Mouse (Mus musculus): ENCODE data around the gene Rfx2.

Rfx2 gene

DNA sequence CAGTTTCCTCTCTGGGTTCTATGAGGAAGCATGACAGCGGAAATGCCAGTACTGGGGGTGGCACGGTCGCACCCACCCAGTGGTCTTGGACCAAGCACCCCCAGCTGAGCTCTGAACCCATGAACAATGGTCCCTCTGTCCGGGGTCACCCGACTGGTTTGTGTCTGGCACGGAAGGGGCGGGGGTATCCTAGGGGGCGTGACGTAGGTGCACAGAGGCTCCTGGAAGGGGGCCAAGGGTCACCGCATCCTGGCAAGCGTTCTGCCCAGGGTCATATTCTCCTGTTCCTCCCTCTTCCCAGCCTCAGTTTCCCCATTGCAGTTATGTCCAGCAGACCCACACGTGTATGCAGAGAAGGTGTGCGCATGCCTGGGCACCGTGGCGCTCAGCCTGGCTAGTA lies 77.4 kb downstream of the Rfx2 start:
- peak; percentile 69 for DNase-seq (ENCODE audit: low spot score)

DNA sequence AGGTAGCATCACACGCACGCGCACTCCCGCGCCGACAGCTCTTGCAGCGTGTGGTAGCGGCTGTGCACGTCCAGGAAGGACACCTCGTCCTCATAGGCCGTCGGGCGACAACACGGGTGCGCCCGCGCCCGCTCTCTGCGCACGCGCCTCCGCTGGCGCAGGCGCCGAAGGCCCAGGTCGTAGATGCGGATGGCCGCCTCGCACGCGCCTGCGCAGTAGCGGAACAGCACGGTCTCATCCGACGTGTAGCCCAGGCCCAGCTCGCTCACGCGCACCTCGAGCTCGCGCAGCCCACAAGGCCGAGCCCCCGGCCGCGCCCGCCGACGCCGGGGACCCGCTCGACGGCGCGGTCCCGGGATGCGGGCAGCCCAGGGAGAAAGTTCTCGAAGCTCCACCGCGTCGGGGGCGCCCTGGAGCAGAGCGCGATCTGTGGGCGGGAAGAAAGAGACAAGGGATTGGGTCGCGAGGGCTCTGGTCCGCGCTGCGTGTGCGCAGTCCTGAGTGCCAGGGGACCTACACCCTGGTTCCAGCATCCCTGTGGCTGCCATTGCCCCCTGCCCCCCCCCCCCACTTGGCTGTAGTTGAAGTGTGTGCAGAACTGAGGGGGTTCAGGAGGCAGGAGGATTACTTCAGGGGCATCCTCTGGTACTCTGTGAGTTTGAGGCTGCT lies 79.3 kb downstream of the Rfx2 start:
- DNase-seq (ENCODE audit: low spot score), result peak; percentile 74

DNA sequence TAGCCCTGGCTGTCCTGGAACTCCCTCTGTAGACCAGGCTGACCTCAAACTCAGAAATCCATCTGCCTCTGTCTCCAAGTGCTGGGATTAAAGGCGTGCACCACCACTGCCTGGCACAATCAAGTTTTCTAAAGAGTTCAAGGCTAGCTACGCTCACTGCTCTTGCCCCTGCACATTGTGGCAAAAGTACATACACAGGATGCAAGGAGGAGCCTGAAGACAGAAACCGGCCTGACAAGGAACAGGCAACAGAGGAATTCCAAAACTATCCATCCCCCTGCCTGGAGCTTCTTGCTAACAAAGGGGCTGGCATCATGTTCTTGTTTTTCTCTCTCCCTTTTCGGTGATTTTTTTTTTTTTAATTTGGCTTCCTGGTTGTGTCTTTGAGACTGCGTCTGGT lies 86.6 kb downstream of the Rfx2 start:
- DNase-seq (ENCODE audit: low spot score), result no peak

DNA sequence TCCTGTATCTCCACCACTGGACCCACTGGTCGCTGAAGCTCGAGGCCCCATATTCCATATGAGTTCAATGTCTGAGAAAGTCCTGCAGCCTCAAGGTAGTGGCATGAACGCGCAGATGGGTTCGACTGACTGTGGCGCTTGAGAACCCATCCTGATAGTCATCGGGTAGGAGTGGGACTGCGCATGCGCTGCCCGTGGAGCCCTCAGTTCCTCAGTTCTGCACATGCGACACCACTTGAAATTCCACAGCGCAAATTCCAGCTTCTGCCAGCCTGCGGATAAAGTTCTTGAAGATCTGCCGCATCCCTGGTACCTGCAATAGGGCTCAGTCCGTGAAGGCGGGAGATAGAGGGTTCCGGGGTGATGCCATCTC lies 90.0 kb downstream of the Rfx2 start:
- no peak for DNase-seq (ENCODE audit: low spot score)

DNA sequence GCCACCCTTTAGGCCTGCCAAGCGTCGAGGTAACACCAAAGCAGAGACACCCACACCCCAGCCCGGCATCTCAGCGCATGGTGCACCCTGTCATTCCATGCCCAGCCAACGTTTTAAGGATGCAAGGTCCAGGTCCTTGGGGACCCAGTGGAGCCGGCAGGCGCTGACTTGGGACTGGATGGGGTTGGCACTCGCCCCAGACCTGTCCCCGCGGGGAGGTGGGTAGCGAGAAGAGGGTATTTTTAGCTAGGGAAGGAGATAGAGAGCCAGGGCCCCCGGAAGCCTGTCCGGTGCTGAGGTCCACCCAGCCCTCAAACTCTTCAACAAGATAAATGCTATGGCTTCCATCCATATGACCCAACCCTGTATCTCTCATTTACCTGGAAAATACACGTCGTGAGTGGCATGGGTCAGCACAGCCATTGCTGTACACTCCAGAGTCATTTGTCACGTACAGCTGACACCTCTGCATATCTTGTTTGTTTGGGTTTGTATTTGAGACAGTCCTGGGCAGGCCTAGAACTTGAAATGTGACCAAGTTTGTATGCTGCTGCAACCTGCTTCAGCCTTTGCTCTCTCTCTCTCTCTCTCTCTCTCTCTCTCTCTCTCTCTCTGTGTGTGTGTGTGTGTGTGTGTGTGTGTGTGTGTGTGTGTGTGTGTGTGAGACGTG lies 90.6 kb downstream of the Rfx2 start:
- DNase-seq (ENCODE audit: low spot score), result no peak

DNA sequence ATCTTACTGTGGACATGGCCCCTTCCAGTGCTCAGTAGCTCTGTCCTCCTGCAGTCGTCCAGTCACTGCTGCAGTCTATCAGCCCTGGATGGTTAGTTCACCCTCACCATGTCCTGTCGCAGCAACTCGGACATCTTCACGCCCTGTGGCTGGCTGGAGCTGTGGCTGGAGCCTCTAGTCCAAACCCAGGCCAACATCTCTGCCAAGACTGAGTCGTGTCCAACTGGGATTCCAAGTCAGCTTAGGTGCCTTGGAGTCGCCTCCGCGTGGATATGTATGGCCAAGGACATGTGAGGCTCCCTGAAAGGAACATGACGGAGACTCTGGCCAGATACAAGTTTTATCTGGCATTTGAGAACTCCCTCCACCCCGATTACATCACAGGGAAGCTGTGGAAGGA lies 92.6 kb downstream of the Rfx2 start:
- DNase-seq (ENCODE audit: low spot score), result no peak

DNA sequence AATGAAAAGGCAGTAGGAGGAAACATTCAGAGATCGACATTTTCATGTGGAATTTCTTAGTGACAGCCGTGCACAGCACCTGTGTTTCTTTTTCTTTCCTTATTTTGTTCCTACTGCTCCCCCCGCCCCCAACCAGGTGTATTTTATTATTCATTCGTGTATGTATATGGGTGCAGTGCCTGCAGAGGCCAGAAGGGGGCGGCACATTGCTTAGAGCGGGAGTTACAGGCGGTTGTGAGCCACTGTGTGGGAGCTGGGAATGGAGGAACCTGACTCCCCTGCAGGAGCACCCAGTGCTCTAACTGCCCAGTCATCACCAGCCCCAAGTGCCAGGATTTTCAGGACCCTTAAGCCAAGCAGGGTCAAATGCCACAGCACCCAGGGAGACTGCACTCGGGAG lies 94.3 kb downstream of the Rfx2 start:
- DNase-seq (ENCODE audit: low spot score), result no peak

DNA sequence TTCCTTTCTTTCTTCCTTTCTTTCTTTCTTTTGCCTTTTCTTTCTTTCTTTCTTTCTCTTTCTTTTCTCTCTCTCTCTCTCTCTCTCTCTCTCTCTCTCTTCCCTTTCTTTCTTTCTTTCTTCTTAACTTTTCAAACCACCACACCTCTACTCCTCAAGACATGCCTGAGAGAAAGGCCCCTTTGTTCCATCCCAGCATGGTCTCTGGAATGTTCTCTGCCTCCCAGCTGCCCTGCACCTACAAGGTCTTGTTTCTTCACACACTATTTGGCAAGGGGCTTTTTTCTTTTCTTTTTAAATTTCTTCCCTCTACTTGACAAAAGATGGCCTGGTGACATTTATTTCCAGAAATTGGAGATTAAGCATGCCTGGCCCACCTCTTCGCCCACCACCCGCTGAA lies 101.2 kb downstream of the Rfx2 start:
- no peak for DNase-seq (ENCODE audit: low spot score)

DNA sequence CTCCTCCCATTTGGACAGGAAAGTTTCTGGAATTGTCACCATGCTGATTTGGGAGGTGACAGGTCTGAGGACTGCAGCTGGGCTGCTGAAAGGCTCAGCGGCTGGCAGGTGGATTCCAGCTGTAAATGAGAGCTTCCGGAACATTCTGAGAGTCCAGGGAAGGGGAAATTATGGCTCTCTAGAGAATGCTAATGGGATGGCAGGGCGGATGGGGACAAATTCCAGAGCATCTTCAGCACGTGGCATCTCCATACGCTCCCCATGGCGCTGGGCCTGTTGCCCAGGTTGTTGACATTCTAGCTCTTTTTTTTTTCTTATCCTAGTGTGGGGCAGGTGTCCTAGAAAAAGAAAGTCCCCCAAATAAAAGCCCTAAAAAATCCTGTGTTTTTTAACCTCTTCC lies 101.7 kb downstream of the Rfx2 start:
- DNase-seq (ENCODE audit: low spot score), result no peak

DNA sequence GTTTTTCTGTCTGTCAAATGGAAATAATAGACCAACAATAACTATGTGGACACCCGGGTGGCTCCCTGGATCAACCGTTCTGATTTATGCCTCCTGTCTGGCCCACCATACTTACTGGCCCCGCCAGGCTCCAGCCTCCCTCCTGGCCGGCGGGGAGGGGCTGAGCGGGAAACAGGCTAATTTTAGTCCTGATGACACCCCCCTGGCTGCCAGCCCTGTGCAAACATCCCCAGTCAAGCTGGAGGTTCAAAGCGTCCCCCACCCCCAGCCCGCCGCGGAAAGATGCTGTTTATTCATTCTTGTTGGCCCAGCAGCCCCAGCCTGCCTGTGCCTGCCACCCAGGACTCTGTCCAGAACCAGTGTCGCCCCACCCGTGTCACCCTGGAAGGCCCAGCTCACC lies 102.7 kb downstream of the Rfx2 start:
- DNase-seq (ENCODE audit: low spot score), result no peak

DNA sequence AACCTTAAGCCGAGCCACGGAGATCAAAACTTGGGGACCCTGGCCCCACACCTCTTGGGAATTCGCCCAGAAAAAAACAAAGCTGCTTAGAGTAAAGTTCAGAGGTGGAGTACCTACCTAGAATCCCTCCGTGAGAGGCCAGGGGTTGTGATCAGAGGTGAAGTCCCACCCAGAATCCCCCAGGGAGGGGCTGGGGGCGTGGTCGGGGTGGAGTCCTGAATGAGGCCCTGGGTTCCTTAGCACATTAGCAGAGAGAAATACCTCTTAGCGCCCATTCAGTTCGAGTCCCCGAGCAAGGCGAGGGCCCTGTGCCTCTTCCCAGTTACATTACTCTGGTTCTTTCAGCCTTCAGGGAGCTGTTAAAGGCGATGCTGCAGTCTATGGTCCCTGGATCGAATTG lies 103.2 kb downstream of the Rfx2 start:
- peak; percentile 69 for DNase-seq (ENCODE audit: low spot score)

DNA sequence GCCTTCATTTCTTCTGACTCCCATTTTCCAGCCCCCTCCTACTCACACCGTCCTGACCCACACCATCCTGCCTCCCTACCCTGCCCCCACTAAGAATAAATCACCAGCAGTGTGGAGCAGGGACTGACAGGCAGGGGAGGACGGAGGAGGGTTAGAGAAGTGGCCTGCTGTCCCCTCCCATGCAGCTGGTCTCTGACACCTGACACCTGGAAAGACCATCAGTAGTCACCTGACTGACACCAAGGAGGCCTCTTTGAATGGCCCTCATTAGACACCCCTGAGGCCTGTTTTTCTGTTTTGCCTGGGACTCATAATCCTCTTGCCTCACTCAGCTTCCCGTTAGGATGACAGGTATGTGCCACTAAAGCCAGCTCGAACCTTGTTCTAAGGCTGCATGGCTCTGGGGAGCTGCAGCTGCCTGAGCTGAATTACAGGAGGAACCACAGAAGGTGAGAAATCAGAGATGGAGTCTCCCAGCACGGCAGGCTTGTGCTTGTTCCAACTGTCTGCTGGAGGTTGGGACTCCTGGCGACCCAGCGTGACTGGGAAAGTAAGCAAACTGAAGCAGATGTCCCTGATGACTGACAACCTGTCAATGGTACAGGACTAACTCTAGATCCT lies 103.7 kb downstream of the Rfx2 start:
- DNase-seq (ENCODE audit: low spot score), result no peak

All from testis, postnatal 10 days (tissue).